Mouse (Mus musculus): ENCODE measurements around the gene Gm13101.
"Not testable (repeated sequence)": the region's sequence is repeated elsewhere in the genome, so short reads cannot be mapped to it uniquely, and the experiment has no call there.

DNA sequence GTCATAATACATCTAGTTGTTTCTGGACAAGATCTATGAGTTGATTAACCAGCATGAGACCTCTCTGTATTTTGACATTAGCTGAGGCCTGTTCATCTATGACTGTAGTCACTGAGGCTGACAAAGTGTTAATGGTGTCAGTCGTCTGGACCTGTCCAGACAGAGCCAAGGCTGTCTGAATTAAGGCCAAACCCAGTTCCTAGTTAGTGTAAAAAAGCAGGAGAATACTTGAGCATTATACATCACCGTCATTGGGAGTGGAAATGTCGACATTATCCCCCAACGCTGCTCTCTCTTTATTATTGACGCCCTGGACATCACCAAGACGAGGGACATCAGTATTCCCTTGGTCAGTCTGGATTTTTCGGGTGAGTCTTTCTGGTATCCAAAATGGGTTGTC, 18.4 kb upstream of the Gm13101 start:
- not testable (repeated sequence) for TF ChIP-seq GATA1 (IDR thresholded peaks at IDR 0.05; ENCODE audit: borderline replicate concordance, low read length); FLI1 (IDR thresholded peaks at IDR 0.05; ENCODE audit: low read length)

Measured in megakaryocyte, embryonic 14.5 days (primary cell).